Mouse (Mus musculus): Measurements from ENCODE around the gene Gbf1. TPM values are rescaled to one million over a fixed set of nuclear protein-coding genes. Genes with fewer than 3 reads are reported as not detected.

Gene Gbf1
- total RNA-seq, 2 experiments from 2014 or later: 23.4 to 48.7 TPM

- ATAC-seq (replicated peaks; ENCODE audit: low FRiP score, low TSS enrichment, poor library complexity, severe bottlenecking): no peak
These were observed 158.1 kb downstream of the Gbf1 start for GRCm38 (mm10) chr19:46310312-46310865.

- ATAC-seq (replicated peaks; ENCODE audit: low FRiP score, low TSS enrichment, poor library complexity, severe bottlenecking): no peak
These were observed 159.0 kb downstream of the Gbf1 start for GRCm38 (mm10) chr19:46311341-46311740.

GRCm38 (mm10) chr19:46312566-46312965 is 160.3 kb downstream of the Gbf1 start:
- ATAC-seq (replicated peaks; ENCODE audit: low FRiP score, low TSS enrichment, poor library complexity, severe bottlenecking): no peak

- ATAC-seq (replicated peaks; ENCODE audit: low FRiP score, low TSS enrichment, poor library complexity, severe bottlenecking): no peak
These were observed 160.8 kb downstream of the Gbf1 start for GRCm38 (mm10) chr19:46313116-46313515.

- ATAC-seq (replicated peaks; ENCODE audit: low FRiP score, low TSS enrichment, poor library complexity, severe bottlenecking): no peak
These were observed 161.3 kb downstream of the Gbf1 start for GRCm38 (mm10) chr19:46313591-46313990.

GRCm38 (mm10) chr19:46314151-46314601 is 161.9 kb downstream of the Gbf1 start:
- ATAC-seq (replicated peaks; ENCODE audit: low FRiP score, low TSS enrichment, poor library complexity, severe bottlenecking): peak; percentile 36; the same call in 1 of the 2 replicates

- ATAC-seq (replicated peaks; ENCODE audit: low FRiP score, low TSS enrichment, poor library complexity, severe bottlenecking): peak; percentile 83
These were observed 162.8 kb downstream of the Gbf1 start for GRCm38 (mm10) chr19:46314872-46315742.

GRCm38 (mm10) chr19:46315752-46316610 is 163.7 kb downstream of the Gbf1 start:
- no peak for ATAC-seq (replicated peaks; ENCODE audit: low FRiP score, low TSS enrichment, poor library complexity, severe bottlenecking)

- no peak for ATAC-seq (replicated peaks; ENCODE audit: low FRiP score, low TSS enrichment, poor library complexity, severe bottlenecking)
These were observed 164.7 kb downstream of the Gbf1 start for GRCm38 (mm10) chr19:46316846-46317545.

GRCm38 (mm10) chr19:46317546-46317885 is 165.2 kb downstream of the Gbf1 start:
- ATAC-seq (replicated peaks; ENCODE audit: low FRiP score, low TSS enrichment, poor library complexity, severe bottlenecking): no peak

GRCm38 (mm10) chr19:46318031-46318471 is 165.7 kb downstream of the Gbf1 start:
- ATAC-seq (replicated peaks; ENCODE audit: low FRiP score, low TSS enrichment, poor library complexity, severe bottlenecking): no peak

GRCm38 (mm10) chr19:46318586-46319378 is 166.5 kb downstream of the Gbf1 start:
- no peak for ATAC-seq (replicated peaks; ENCODE audit: low FRiP score, low TSS enrichment, poor library complexity, severe bottlenecking)

- ATAC-seq (replicated peaks; ENCODE audit: low FRiP score, low TSS enrichment, poor library complexity, severe bottlenecking): no peak
These were observed 167.9 kb downstream of the Gbf1 start for GRCm38 (mm10) chr19:46320076-46320785.

- no peak for ATAC-seq (replicated peaks; ENCODE audit: low FRiP score, low TSS enrichment, poor library complexity, severe bottlenecking)
These were observed 169.0 kb downstream of the Gbf1 start for GRCm38 (mm10) chr19:46321101-46321943.

- no peak for ATAC-seq (replicated peaks; ENCODE audit: low FRiP score, low TSS enrichment, poor library complexity, severe bottlenecking)
These were observed 170.1 kb downstream of the Gbf1 start for GRCm38 (mm10) chr19:46322144-46322995.

- ATAC-seq (replicated peaks; ENCODE audit: low FRiP score, low TSS enrichment, poor library complexity, severe bottlenecking): no peak
These were observed 170.8 kb downstream of the Gbf1 start for GRCm38 (mm10) chr19:46322996-46323572.

Measured in megakaryocyte-erythroid progenitor cell, adult 5-6 weeks (primary cell).